28 mouse cellular contexts compared by ENCODE assay signal in genomic region chr7:69566949-69567348, GRCm38 (mm10).
A peak's percentile ranks its signal among the peaks of the same experiment; 100 is the strongest.
DNase-seq lines count a peak whose midpoint lies in the region; ATAC-seq and TF ChIP-seq lines count a peak whose summit lies in the region.
"Had no signal": no experiment of that assay in that cellular context is flagged by ENCODE, and none has a peak within 500 bp of the region (broad histone marks: within the 10 kb centered on the region; RNA-seq: fewer than 3 reads in every experiment).

No protein-coding gene starts in this region.

- H3K4me2 ChIP-seq in midbrain, embryonic 11.5 days: no peak overlapping the region
- H3K4me2 ChIP-seq: embryonic facial prominence, embryonic 13.5 days; forebrain, embryonic 15.5 days; heart, embryonic 13.5 days; hindbrain, embryonic 14.5 days had no signal

- H3K9ac ChIP-seq in midbrain, embryonic 11.5 days (ENCODE audit: low read length): no peak overlapping the region
- H3K9ac ChIP-seq: embryonic facial prominence, embryonic 13.5 days; forebrain, embryonic 15.5 days; heart, embryonic 13.5 days; hindbrain, embryonic 14.5 days had no signal

- no peaks in the 10 kb centered on the region for H3K4me1 ChIP-seq in midbrain, embryonic 11.5 days (ENCODE audit: control insufficient read depth, insufficient read depth, low read length)
- no peaks in the 10 kb centered on the region for H3K4me1 ChIP-seq in midbrain, embryonic 10.5 days
- H3K4me1 ChIP-seq: embryonic facial prominence, embryonic 10.5 days; embryonic facial prominence, embryonic 13.5 days; heart, embryonic 10.5 days; heart, embryonic 13.5 days had no signal

- no peaks in the 10 kb centered on the region for H3K36me3 ChIP-seq in midbrain, embryonic 11.5 days (ENCODE audit: control insufficient read depth, insufficient read depth, low read length)
- H3K36me3 ChIP-seq in midbrain, embryonic 10.5 days: no peaks in the 10 kb centered on the region
- H3K36me3 ChIP-seq: embryonic facial prominence, embryonic 10.5 days; embryonic facial prominence, embryonic 13.5 days; forebrain, embryonic 15.5 days; heart, embryonic 10.5 days; heart, embryonic 13.5 days had no signal

- H3K27ac ChIP-seq in midbrain, embryonic 11.5 days (ENCODE audit: low read depth, low read length): no peak overlapping the region
- no peak overlapping the region for H3K27ac ChIP-seq in midbrain, embryonic 10.5 days (replicated peaks)
- H3K27ac ChIP-seq: embryonic facial prominence, embryonic 10.5 days; embryonic facial prominence, embryonic 13.5 days; forebrain, embryonic 15.5 days; heart, adult 2 months; heart, embryonic 10.5 days; heart, embryonic 13.5 days; hindbrain, embryonic 14.5 days; hindbrain, postnatal 0 days had no signal

- no peak for ATAC-seq in cerebellum, adult (ENCODE audit: insufficient number of reproducible peaks, low FRiP score, low TSS enrichment)
- no peak for ATAC-seq in midbrain, embryonic 11.5 days (ENCODE audit: low FRiP score)
- ATAC-seq: activated CD4-positive, CD25-positive, alpha-beta regulatory T cell, adult 4 months; forebrain, embryonic 15.5 days; hindbrain, postnatal 0 days; inflammation-experienced regulatory T-cells, adult 6 months; intestine, embryonic 16.5 days had no signal

- 88% methylated on average over 4 of the region's 4 CpGs for WGBS in midbrain, embryonic 11.5 days
- 81% methylated on average over 4 of the region's 4 CpGs for WGBS in midbrain, embryonic 10.5 days

- TF ChIP-seq POLR2A in brain, embryonic 14.5 days (IDR thresholded peaks at IDR 0.05; ENCODE audit: borderline replicate concordance, extremely low read depth, insufficient read depth, insufficient read length, poor library complexity, severe bottlenecking): no peak

- DNase-seq in cerebellum, postnatal 10 days: peak; percentile 48 to 62
- DNase-seq in cerebellum, postnatal 36 days: peak; percentile 3 to 8
- no peak for DNase-seq in cerebellum, adult 11-12 months
- DNase-seq in midbrain, embryonic 11.5 days (ENCODE audit: low spot score, missing footprints): peak; percentile 78
- DNase-seq in midbrain, embryonic 10.5 days (ENCODE audit: low spot score): no peak
- DNase-seq in brain, embryonic 14.5 days (ENCODE audit: low read depth): peak; percentile 63
- DNase-seq: adrenal gland, adult 8-10 months; adrenal gland, postnatal 25 days; cerebellum, adult 11 months; cerebellum, adult 9-10 months; embryo, embryonic 11 days; gastrocnemius, postnatal 10 days; gastrocnemius, postnatal 36 days; heart, adult 2 months; heart, postnatal 14 days; heart, postnatal 4 days had no signal

- H3K9me3 ChIP-seq in midbrain, embryonic 11.5 days (ENCODE audit: control insufficient read depth, low read length): no peaks in the 10 kb centered on the region
- no peaks in the 10 kb centered on the region for H3K9me3 ChIP-seq in midbrain, embryonic 10.5 days (replicated peaks)
- H3K9me3 ChIP-seq: embryonic facial prominence, embryonic 10.5 days; embryonic facial prominence, embryonic 13.5 days; forebrain, embryonic 15.5 days; heart, embryonic 10.5 days; heart, embryonic 13.5 days had no signal

- no peak for TF ChIP-seq CTCF in brain, embryonic 14.5 days (IDR thresholded peaks at IDR 0.05; ENCODE audit: borderline replicate concordance, extremely low read depth, insufficient read depth, insufficient read length)

- no peaks in the 10 kb centered on the region for H3K27me3 ChIP-seq in midbrain, embryonic 11.5 days (ENCODE audit: control insufficient read depth, insufficient read depth, low read length)
- H3K27me3 ChIP-seq in midbrain, embryonic 10.5 days (ENCODE audit: low read depth, poor library complexity, severe bottlenecking): no peaks in the 10 kb centered on the region
- H3K27me3 ChIP-seq: embryonic facial prominence, embryonic 13.5 days; forebrain, embryonic 15.5 days; heart, embryonic 13.5 days had no signal

- H3K4me3 ChIP-seq in midbrain, embryonic 11.5 days (ENCODE audit: low read depth, low read length): no peak overlapping the region
- no peak overlapping the region for H3K4me3 ChIP-seq in midbrain, embryonic 10.5 days
- H3K4me3 ChIP-seq: embryonic facial prominence, embryonic 10.5 days; embryonic facial prominence, embryonic 13.5 days; erythroblast, embryonic 14.5 days; forebrain, embryonic 15.5 days; heart, adult 2 months; heart, embryonic 10.5 days; heart, embryonic 13.5 days had no signal

Comparison
In these comparisons a context has a peak if more than half of its experiments do, and no peak if none do; other contexts are left out.
1. DNase-seq: peak in cerebellum, postnatal 10 days (2 of 2), cerebellum, postnatal 36 days (2 of 2), midbrain, embryonic 11.5 days (single experiment) and brain, embryonic 14.5 days (single experiment); none in cerebellum, adult 11-12 months (single experiment) and midbrain, embryonic 10.5 days (single experiment).